Mouse (Mus musculus): ENCODE data around the gene Tmem53. TPM values are rescaled to one million over a fixed set of nuclear protein-coding genes. Genes with fewer than 3 reads are reported as not detected.

Tmem53 gene
- polyA plus RNA-seq, 1 experiment = 0.06 TPM

DNA sequence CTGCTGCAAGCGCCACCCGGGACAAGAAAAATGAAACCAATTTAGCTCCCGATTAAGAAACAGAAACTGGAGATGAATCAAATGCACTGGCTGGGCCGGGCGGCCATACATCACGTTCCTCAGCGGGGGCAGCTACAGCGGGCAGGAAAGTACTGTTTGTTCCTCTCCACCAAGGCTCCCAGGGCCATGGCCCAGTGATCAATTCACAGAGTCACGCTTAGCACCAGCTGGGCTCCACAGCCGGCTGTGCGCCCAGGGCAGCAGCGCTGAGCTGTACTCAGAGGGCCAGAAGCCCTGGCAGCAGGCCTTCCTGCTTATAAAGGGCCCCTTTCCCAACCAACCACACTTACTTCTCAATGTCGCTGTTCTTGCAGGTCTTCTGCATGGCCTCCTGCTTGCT lies 25.3 kb downstream of the Tmem53 start:
- Histone ChIP-seq H3K9me3 (ENCODE audit: control insufficient read depth, low read length) (peaks cover 14% of the 10 kb centered on the region), H3K4me1 (ENCODE audit: control insufficient read depth) (no peaks in the 10 kb centered on the region), H3K4me3 (replicated peaks) (no peak overlapping the region), H3K36me3 (ENCODE audit: control insufficient read depth) (peaks cover 100% of the 10 kb centered on the region), H3K27me3 (ENCODE audit: control insufficient read depth) (no peaks in the 10 kb centered on the region)
- TF ChIP-seq TAL1 (IDR thresholded peaks at IDR 0.05; ENCODE audit: low read length) = no peak
- no peak for TF ChIP-seq GATA1 (IDR thresholded peaks at IDR 0.05; ENCODE audit: low read length)

DNA sequence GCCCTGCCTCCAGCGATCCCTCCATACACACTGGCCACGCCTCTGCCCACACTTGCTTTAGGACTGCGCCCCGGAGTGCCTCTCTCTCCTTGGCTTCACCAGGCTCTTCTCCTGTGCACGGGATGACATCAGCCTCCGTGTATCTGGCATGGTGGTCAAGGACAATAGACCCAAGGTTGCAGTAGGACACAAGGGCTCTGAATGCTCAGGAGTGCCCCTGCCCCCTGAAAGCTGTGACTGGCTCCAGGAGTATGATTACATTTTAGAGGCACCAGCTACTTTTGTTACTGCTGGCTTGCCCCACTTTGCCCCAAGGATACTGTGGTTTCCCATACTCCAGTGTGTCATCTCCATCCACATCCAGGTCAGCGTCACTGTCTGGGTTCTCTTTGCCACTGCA lies 25.9 kb downstream of the Tmem53 start:
- H3K4me1 ChIP-seq (ENCODE audit: control insufficient read depth) = no peaks in the 10 kb centered on the region
- H3K36me3 ChIP-seq (ENCODE audit: control insufficient read depth) = peaks cover 100% of the 10 kb centered on the region
- TF ChIP-seq TAL1 (IDR thresholded peaks at IDR 0.05; ENCODE audit: low read length) (no peak), GATA1 (IDR thresholded peaks at IDR 0.05; ENCODE audit: low read length) (no peak)
- peaks cover 14% of the 10 kb centered on the region for H3K9me3 ChIP-seq (ENCODE audit: control insufficient read depth, low read length)
- H3K4me3 ChIP-seq (replicated peaks) = no peak overlapping the region
- H3K27me3 ChIP-seq (ENCODE audit: control insufficient read depth) = no peaks in the 10 kb centered on the region

DNA sequence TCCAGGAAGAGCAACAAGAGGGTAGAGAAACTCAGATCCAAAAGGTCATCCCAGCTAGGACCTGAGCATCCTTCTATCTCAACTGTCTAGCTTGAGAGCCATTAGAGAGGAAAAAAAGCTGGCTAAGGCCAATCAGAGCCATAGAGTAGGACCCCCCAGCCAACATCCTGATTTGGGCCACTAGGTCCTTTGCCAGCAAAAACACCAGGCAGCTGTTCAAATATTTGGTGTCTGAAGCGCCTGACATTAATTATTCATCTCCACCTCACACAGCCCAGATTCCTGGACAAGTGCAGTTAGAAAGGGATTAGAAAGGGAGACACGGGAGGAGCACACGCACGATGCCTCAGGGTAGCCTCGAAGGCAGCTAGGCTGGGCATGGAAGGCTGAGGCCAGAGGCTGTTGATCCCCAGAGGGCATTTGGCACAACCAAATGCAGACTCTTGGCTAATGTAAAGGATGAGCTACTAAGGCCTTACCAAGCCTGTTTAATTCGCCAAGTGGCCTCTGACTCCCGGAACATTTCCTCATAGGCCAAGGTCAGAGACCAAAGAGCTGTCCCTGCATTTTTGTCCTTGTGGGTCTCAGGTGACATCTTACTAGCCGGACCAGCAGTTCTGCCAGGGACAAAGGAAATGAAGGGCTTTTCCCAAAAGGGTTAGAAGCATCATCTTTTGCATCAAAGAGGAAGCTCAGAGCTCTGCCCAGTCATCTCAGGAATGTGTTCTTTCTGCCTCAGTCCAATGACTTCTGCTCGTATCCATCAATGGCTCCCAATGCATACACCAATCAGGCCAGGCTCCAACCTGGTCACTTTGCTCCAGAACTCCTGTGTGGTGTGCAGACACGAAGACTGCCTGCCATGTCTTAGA lies 26.9 kb downstream of the Tmem53 start:
- TF ChIP-seq GATA1 (IDR thresholded peaks at IDR 0.05; ENCODE audit: low read length) = no peak
- no peak for TF ChIP-seq TAL1 (IDR thresholded peaks at IDR 0.05; ENCODE audit: low read length)
- Histone ChIP-seq H3K27me3 (ENCODE audit: control insufficient read depth) (no peaks in the 10 kb centered on the region), H3K9me3 (ENCODE audit: control insufficient read depth, low read length) (peaks cover 14% of the 10 kb centered on the region), H3K4me3 (replicated peaks) (no peak overlapping the region), H3K4me1 (ENCODE audit: control insufficient read depth) (no peaks in the 10 kb centered on the region; the same call in 1 of the 2 replicates), H3K36me3 (ENCODE audit: control insufficient read depth) (peaks cover 100% of the 10 kb centered on the region)

DNA sequence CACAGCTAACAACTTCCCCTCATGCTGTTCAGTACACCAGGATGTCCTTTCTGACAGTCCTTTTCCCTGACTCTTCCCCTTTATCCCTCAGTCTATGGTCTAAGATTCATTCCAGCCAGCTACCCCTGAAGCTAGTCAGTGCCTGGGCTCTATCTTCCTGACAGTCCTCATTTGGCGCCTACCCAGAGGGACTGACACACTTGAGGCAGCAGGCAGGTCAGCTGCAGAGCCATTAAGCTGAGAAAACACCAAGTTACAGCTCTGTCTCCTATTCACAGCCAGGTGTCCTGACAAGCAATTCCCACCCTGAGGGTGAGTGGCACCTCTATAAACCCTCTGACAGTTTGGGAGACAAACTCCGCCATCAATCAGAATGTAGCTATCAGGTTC lies 27.5 kb downstream of the Tmem53 start:
- peaks cover 10% of the 10 kb centered on the region for H3K9me3 ChIP-seq (ENCODE audit: control insufficient read depth, low read length)
- no peak overlapping the region for H3K4me3 ChIP-seq (replicated peaks)
- no peak for TF ChIP-seq GATA1 (IDR thresholded peaks at IDR 0.05; ENCODE audit: low read length)
- no peak for TF ChIP-seq TAL1 (IDR thresholded peaks at IDR 0.05; ENCODE audit: low read length)
- peaks cover 3% of the 10 kb centered on the region; the same call in 1 of the 2 replicates for H3K4me1 ChIP-seq (ENCODE audit: control insufficient read depth)
- H3K27me3 ChIP-seq (ENCODE audit: control insufficient read depth) = no peaks in the 10 kb centered on the region
- H3K36me3 ChIP-seq (ENCODE audit: control insufficient read depth) = peaks cover 100% of the 10 kb centered on the region

DNA sequence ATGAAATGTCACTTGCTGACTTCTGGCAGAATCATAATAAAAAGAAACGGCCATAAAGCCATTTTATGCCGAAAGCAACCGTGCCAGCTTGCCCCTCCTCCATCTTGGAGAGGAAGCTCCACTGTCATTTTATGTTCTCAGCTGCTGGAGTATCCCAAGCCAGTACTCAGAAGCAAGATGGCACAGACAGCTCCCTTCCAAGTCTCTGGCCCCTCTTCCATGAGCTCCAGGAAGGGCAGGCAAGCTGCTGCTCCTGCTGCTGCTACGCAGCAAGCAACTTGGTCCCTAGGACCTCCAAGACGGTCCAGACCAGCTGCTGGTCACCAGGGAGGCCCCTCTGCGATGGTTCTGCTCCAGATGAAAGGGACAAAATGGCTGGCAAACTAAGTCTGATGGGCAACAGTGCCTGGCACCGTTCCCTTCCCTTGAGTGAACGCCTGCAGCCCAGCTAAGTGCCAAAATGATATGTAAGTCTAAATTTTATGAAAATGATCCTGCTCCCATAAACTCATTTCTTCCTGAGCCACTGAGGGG lies 28.7 kb downstream of the Tmem53 start:
- Histone ChIP-seq H3K36me3 (ENCODE audit: control insufficient read depth) (peaks cover 100% of the 10 kb centered on the region), H3K9me3 (ENCODE audit: control insufficient read depth, low read length) (0 out of 2 replicates have a peak, but pooled peaks cover 2% of the 10 kb centered on the region), H3K27me3 (ENCODE audit: control insufficient read depth) (no peaks in the 10 kb centered on the region), H3K4me1 (ENCODE audit: control insufficient read depth) (peaks cover 10% of the 10 kb centered on the region), H3K4me3 (replicated peaks) (no peak overlapping the region)
- TF ChIP-seq TAL1 (IDR thresholded peaks at IDR 0.05; ENCODE audit: low read length) = no peak

DNA sequence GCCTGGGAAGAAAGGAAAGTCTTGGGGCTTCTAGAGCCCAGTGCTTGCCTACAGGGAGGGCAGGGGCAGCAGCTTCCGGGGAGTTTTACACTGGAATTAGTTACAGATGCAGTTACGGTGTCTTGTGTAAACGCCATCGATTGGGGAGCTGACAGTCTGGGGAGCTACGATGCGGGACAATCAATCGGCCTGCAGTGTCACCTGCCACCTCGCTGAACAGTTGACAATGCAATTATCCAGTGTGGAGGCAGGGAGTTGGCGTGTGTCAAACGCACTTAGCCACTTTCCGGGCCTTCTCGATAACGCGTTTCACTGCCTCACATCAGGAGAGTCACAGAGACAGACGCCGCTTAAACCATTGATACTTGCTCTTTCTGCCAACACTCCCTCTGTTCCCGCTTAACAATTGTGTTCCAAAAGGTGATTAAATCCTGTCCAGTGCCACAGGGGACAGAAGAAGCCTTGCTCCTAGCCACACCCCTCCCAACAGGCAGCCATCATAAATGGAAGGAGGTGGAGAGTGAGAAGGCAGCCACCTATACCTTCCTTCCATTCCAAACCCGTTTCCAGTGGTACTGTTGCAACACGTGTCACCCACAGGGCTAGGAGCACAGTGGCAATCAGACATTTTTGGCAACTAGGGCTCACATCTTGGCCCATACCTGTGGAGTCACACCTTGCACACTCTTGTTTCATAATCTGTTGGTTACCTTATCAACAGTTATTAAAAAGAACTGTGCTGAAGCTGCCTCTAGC lies 29.5 kb downstream of the Tmem53 start:
- Histone ChIP-seq H3K36me3 (ENCODE audit: control insufficient read depth) (peaks cover 100% of the 10 kb centered on the region), H3K4me3 (replicated peaks) (no peak overlapping the region), H3K9me3 (ENCODE audit: control insufficient read depth, low read length) (no peaks in the 10 kb centered on the region), H3K27me3 (ENCODE audit: control insufficient read depth) (no peaks in the 10 kb centered on the region), H3K4me1 (ENCODE audit: control insufficient read depth) (peaks cover 10% of the 10 kb centered on the region)
- TF ChIP-seq GATA1 (IDR thresholded peaks at IDR 0.05; ENCODE audit: low read length) = no peak
- TF ChIP-seq TAL1 (IDR thresholded peaks at IDR 0.05; ENCODE audit: low read length) = no peak

DNA sequence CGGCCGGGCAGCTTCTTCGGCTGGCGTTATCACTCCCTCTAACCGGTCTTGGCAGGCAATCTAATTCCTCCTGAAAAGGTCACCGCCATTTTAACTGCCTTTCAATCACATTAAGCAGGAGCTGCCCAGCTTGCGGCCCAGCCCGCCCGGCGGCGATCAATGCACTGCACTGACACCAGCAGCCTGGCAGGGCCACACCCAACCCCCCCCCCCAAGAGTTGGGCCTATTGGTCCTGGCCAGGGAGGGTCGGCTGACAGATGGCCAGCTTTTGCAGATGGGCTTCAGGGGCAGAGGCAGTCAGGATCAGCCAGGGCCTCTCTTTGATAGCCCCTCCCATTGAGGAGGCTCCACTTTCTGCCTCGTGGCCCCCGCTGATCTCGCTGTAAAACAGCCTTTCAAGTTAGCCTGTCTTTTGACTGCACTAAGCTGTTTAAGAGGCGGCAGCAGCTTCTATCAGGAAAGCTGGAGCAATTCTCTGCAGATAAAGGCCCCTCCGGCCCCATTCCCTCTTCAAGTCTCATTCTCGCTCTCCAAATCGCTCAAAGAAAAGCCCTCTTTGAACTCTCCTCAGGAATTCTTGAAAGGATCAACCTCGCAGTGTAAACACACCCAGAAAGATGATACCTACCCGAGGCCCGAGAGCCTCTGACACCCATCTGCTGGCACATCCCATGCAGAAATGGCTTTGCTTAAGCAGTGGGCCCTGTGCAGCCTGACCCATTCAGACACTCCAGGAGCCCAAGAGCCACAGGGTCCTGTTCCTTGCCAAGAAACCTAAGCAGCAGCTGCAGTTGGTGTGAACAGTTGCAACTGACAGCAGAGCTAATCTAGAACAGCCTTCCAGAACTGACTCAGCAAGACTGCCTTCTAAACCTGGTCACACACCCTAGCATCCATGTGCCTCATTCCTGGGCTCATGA lies 31.8 kb downstream of the Tmem53 start:
- Histone ChIP-seq H3K4me3 (replicated peaks) (no peak overlapping the region), H3K9me3 (ENCODE audit: control insufficient read depth, low read length) (no peaks in the 10 kb centered on the region), H3K36me3 (ENCODE audit: control insufficient read depth) (peaks cover 97% of the 10 kb centered on the region), H3K4me1 (ENCODE audit: control insufficient read depth) (peaks cover 31% of the 10 kb centered on the region), H3K27me3 (ENCODE audit: control insufficient read depth) (no peaks in the 10 kb centered on the region)
- TF ChIP-seq TAL1 (IDR thresholded peaks at IDR 0.05; ENCODE audit: low read length) (no peak), GATA1 (IDR thresholded peaks at IDR 0.05; ENCODE audit: low read length) (no peak)

DNA sequence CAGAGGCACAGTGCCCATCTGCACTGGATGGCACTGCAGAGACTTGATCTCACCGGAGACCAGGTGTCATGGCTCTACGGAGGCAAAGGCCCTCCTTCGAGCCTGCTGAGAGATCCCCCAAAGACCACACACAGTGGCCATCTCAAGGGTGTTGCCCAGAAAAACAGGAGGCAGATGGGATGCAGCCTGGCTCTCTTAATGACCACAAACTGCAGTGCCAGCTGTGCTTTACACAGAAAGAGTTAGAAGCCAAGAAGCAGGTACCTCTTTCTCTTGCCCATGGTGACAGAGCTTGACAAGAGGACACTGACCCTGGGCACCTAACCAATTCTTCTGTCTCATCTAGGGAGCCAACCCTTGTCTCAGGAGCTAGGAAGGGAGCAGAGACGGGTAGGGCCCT lies 32.6 kb downstream of the Tmem53 start:
- Histone ChIP-seq H3K4me1 (ENCODE audit: control insufficient read depth) (peaks cover 33% of the 10 kb centered on the region), H3K9me3 (ENCODE audit: control insufficient read depth, low read length) (no peaks in the 10 kb centered on the region), H3K27me3 (ENCODE audit: control insufficient read depth) (no peaks in the 10 kb centered on the region), H3K4me3 (replicated peaks) (no peak overlapping the region), H3K36me3 (ENCODE audit: control insufficient read depth) (peaks cover 88% of the 10 kb centered on the region)
- no peak for TF ChIP-seq GATA1 (IDR thresholded peaks at IDR 0.05; ENCODE audit: low read length)
- no peak for TF ChIP-seq TAL1 (IDR thresholded peaks at IDR 0.05; ENCODE audit: low read length)

All from erythroblast, embryonic 14.5 days (primary cell).